ENCODE assay signal across 8 mouse cellular contexts in the genomic region with DNA sequence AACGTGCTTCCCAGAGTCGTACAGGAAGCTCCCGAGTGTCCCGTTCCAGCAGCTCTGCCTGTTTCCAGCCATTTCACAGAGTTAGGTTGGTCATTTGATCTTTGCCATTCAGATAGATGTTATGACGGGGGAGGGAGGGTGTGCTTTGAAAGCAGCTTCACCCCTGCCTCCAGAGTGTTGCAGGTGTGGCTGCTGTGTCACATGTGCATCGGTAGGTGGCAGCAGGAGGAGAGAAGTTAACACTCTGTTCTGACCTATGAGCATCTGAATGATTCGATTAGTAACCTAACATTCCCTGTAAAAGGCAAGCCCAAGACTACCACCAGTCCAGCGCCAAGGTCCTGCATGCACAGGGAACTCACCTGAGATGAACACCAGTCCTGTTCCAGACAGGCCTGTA. TPM values are rescaled to one million over a fixed set of nuclear protein-coding genes. Genes with fewer than 3 reads are reported as not detected.
DNase-seq lines count a peak whose midpoint lies in the region; ATAC-seq and TF ChIP-seq lines count a peak whose summit lies in the region.

No protein-coding gene starts in this region.

- no peak overlapping the region for H3K27ac ChIP-seq in spleen, adult 2 months (ENCODE audit: insufficient read depth, low read length)
- H3K27ac ChIP-seq in liver, embryonic 14.5 days: no peak overlapping the region

- no peaks in the 10 kb centered on the region for H3K36me3 ChIP-seq in spleen, adult 2 months (ENCODE audit: control insufficient read depth, insufficient read depth, low read length)
- no peaks in the 10 kb centered on the region for H3K36me3 ChIP-seq in liver, embryonic 14.5 days (replicated peaks; ENCODE audit: control insufficient read depth, insufficient read depth, low read depth)

- no peak overlapping the region for H3K4me3 ChIP-seq in spleen, adult 2 months (ENCODE audit: extremely low read depth, insufficient read depth, insufficient read length)
- H3K4me3 ChIP-seq in liver, embryonic 14.5 days (ENCODE audit: insufficient read depth in 1 of 2, low read depth in 2 of 2, low read length in 2 of 2): no peak overlapping the region

- peak; percentile 60; the same call in 1 of the 2 replicates for TF ChIP-seq CTCF in spleen, adult 2 months (IDR thresholded peaks at IDR 0.05; ENCODE audit: extremely low read depth, insufficient read depth, insufficient read length, insufficient replicate concordance)
- TF ChIP-seq CTCF in liver, embryonic 14.5 days (IDR thresholded peaks at IDR 0.05; ENCODE audit: low read depth): peak; percentile 74

- TF ChIP-seq EP300 in liver, embryonic 14.5 days (IDR thresholded peaks at IDR 0.05; ENCODE audit: low read depth): no peak

- H3K4me1 ChIP-seq in spleen, adult 2 months (ENCODE audit: control insufficient read depth, insufficient read depth, insufficient read length): peaks cover 6% of the 10 kb centered on the region; the same call in 1 of the 2 replicates
- H3K4me1 ChIP-seq in liver, embryonic 14.5 days (replicated peaks; ENCODE audit: control insufficient read depth in 2 of 2, insufficient read depth in 2 of 2, low read length in 1 of 2): no peaks in the 10 kb centered on the region

- no peak overlapping the region for H3K9ac ChIP-seq in liver, embryonic 14.5 days (replicated peaks)

- peak; percentile 41; the same call in 1 of the 2 replicates for ATAC-seq in frontal cortex, adult (ENCODE audit: low TSS enrichment)
- ATAC-seq in liver, embryonic 14.5 days (ENCODE audit: insufficient read depth): no peak

- no peak for DNase-seq in frontal cortex, postnatal 10 days (ENCODE audit: low spot score in 2 of 2)
- DNase-seq in spleen, adult 2 months (ENCODE audit: low read depth in 1 of 2, low spot score in 2 of 2): peak; percentile 26 to 28
- no peak for DNase-seq in spleen, adult 12 weeks (ENCODE audit: low spot score)
- DNase-seq in liver, embryonic 14.5 days (ENCODE audit: low read depth in 3 of 3, low spot score in 3 of 3): no peak
- peak; percentile 78 for DNase-seq in thymus, postnatal 4 days
- no peak for DNase-seq in urinary bladder, postnatal 36 days (ENCODE audit: low spot score in 2 of 2)
- DNase-seq in ovary, postnatal 36 days (ENCODE audit: low spot score): no peak

- no peak overlapping the region for H3K4me2 ChIP-seq in liver, embryonic 14.5 days (ENCODE audit: low read depth)

- no peaks in the 10 kb centered on the region for H3K27me3 ChIP-seq in spleen, adult 2 months (ENCODE audit: control insufficient read depth, insufficient read depth, low read length)
- no peaks in the 10 kb centered on the region for H3K27me3 ChIP-seq in liver, embryonic 14.5 days (ENCODE audit: control insufficient read depth, insufficient read depth, low read length)

- no peak for TF ChIP-seq POLR2A in spleen, adult 2 months (IDR thresholded peaks at IDR 0.05; ENCODE audit: low read depth, low read length)

- 44% methylated on average over 8 of the region's 8 CpGs for WGBS in spleen, adult 2 months
- WGBS in liver, embryonic 14.5 days (ENCODE audit: insufficient replicate concordance): 41% methylated on average over 8 of the region's 8 CpGs

- H3K9me3 ChIP-seq in liver, embryonic 14.5 days (ENCODE audit: control insufficient read depth, low read length): no peaks in the 10 kb centered on the region

RNA-seq across cellular contexts. Expression of a gene that starts 18.1 kb away (rescaled TPM):
- polyA plus RNA-seq in spleen, adult 2 months (2012; rRNA removed): 40.7 and 46.7 TPM in 2 replicates
- polyA plus RNA-seq in liver, embryonic 14.5 days (2012; rRNA removed): 5.2 and 5.3 TPM in 2 replicates
- polyA plus RNA-seq in liver, embryonic 14.5 days (2014; fragmentation: Nextera tagmentation; extraction: Ambion mirVana): 5.5 and 5.8 TPM in 2 replicates

RNA-seq across cellular contexts. Expression of a gene that starts 38.0 kb away (rescaled TPM):
- 11.3 and 12.9 TPM in 2 replicates for polyA plus RNA-seq in spleen, adult 2 months (2012; rRNA removed)
- polyA plus RNA-seq in liver, embryonic 14.5 days (2012; rRNA removed): 11.4 and 15.3 TPM in 2 replicates
- polyA plus RNA-seq in liver, embryonic 14.5 days (2014; fragmentation: Nextera tagmentation; extraction: Ambion mirVana): 14.4 and 14.7 TPM in 2 replicates

RNA-seq across cellular contexts. Expression of a gene that starts 45.1 kb away (rescaled TPM):
- polyA plus RNA-seq in spleen, adult 2 months (2012; rRNA removed): 0.40 and 0.82 TPM in 2 replicates
- polyA plus RNA-seq in liver, embryonic 14.5 days (2012; rRNA removed): 0.17 and 0.23 TPM in 2 replicates
- polyA plus RNA-seq in liver, embryonic 14.5 days (2014; fragmentation: Nextera tagmentation; extraction: Ambion mirVana): not detected in 2 replicates

RNA-seq across cellular contexts. Expression of a gene that starts 54.9 kb away (rescaled TPM):
- polyA plus RNA-seq in spleen, adult 2 months (2012; rRNA removed): 0.20 and 0.25 TPM in 2 replicates
- 0.01 and 0.02 TPM in 2 replicates for polyA plus RNA-seq in liver, embryonic 14.5 days (2012; rRNA removed)
- polyA plus RNA-seq in liver, embryonic 14.5 days (2014; fragmentation: Nextera tagmentation; extraction: Ambion mirVana): not detected in 2 replicates

Comparison
In these comparisons a context has a peak if more than half of its experiments do, and no peak if none do; other contexts are left out.
1. DNase-seq: peak in spleen, adult 2 months (2 of 2) and thymus, postnatal 4 days (single experiment); none in frontal cortex, postnatal 10 days (0 of 2), spleen, adult 12 weeks (single experiment), liver, embryonic 14.5 days (0 of 3), urinary bladder, postnatal 36 days (0 of 2) and ovary, postnatal 36 days (single experiment).